Mouse (Mus musculus): Measurements from ENCODE around the gene Pspc1.
"Not testable (repeated sequence)": the region's sequence is repeated elsewhere in the genome, so short reads cannot be mapped to it uniquely, and the experiment has no call there.

Gene Pspc1

GRCm38 (mm10) chr14:56778200-56778932 lies at the start of gene Pspc1:
TSS of gene Pspc1 (minus strand) at chr14:56778316.
- in situ Hi-C loops (cut with MboI, MseI) = no loop called here

- in situ Hi-C loops (cut with MboI, MseI) = no loop called here
Observed at GRCm38 (mm10) chr14:56824562-56824961, 46.4 kb upstream of the Pspc1 start.

GRCm38 (mm10) chr14:56817616-56818015 lies 39.5 kb upstream of the Pspc1 start:
- in situ Hi-C loops (cut with MboI, MseI) = no loop called here

GRCm38 (mm10) chr14:56817131-56817530 lies 39.0 kb upstream of the Pspc1 start:
- in situ Hi-C loops (cut with MboI, MseI) = no loop called here

- in situ Hi-C loops (cut with MboI, MseI) = no loop called here
Observed at GRCm38 (mm10) chr14:56816541-56816940, 38.4 kb upstream of the Pspc1 start.

GRCm38 (mm10) chr14:56812520-56813036 lies 34.5 kb upstream of the Pspc1 start:
- in situ Hi-C loops (cut with MboI, MseI) = loop anchor here (5.0 kb wide), 1 partner anchor 75 kb away; the partner anchor contains the start of gene Zmym2

GRCm38 (mm10) chr14:56811701-56812339 lies 33.7 kb upstream of the Pspc1 start, which contains the start of gene Zmym5:
TSS of gene Zmym5 (minus strand) at chr14:56811716.
- in situ Hi-C loops (cut with MboI, MseI) = loop anchor here (5.0 kb wide), 1 partner anchor 75 kb away; the partner anchor contains the start of gene Zmym2

- in situ Hi-C loops (cut with MboI, MseI) = loop anchor here (5.0 kb wide), 1 partner anchor 76 kb away; the partner anchor contains the start of gene Zmym2
Observed at GRCm38 (mm10) chr14:56810781-56811690, 32.9 kb upstream of the Pspc1 start.

GRCm38 (mm10) chr14:56793243-56793642 lies 15.1 kb upstream of the Pspc1 start:
- in situ Hi-C loops (cut with MboI, MseI) = no loop called here

- in situ Hi-C loops (cut with MboI, MseI) = no loop called here
Observed at GRCm38 (mm10) chr14:56784575-56784974, 6.5 kb upstream of the Pspc1 start.

GRCm38 (mm10) chr14:56778933-56779300 lies 801 bp upstream of the Pspc1 start:
- in situ Hi-C loops (cut with MboI, MseI) = no loop called here

- in situ Hi-C loops (cut with MboI, MseI) = no loop called here
Observed at GRCm38 (mm10) chr14:56777360-56778136, 568 bp downstream of the Pspc1 start.

- in situ Hi-C loops (cut with MboI, MseI) = no loop called here
Observed at GRCm38 (mm10) chr14:56776571-56777238, 1.4 kb downstream of the Pspc1 start.

GRCm38 (mm10) chr14:56775416-56775815 lies 2.7 kb downstream of the Pspc1 start:
- in situ Hi-C loops (cut with MboI, MseI) = no loop called here

GRCm38 (mm10) chr14:56766438-56766837 lies 11.7 kb downstream of the Pspc1 start:
- in situ Hi-C loops (cut with MboI, MseI) = not testable (repeated sequence)

GRCm38 (mm10) chr14:56765117-56765516 lies 13.0 kb downstream of the Pspc1 start:
- in situ Hi-C loops (cut with MboI, MseI) = not testable (repeated sequence)

GRCm38 (mm10) chr14:56751282-56751681 lies 26.8 kb downstream of the Pspc1 start:
- in situ Hi-C loops (cut with MboI, MseI) = no loop called here

- in situ Hi-C loops (cut with MboI, MseI) = no loop called here
Observed at GRCm38 (mm10) chr14:56740175-56740574, 37.9 kb downstream of the Pspc1 start.

GRCm38 (mm10) chr14:56726493-56726892 lies 51.6 kb downstream of the Pspc1 start:
- in situ Hi-C loops (cut with MboI, MseI) = no loop called here

GRCm38 (mm10) chr14:56705687-56706086 lies 72.4 kb downstream of the Pspc1 start:
- in situ Hi-C loops (cut with MboI, MseI) = no loop called here
